ENCODE assay signal across 17 mouse cellular contexts in the genomic region with DNA sequence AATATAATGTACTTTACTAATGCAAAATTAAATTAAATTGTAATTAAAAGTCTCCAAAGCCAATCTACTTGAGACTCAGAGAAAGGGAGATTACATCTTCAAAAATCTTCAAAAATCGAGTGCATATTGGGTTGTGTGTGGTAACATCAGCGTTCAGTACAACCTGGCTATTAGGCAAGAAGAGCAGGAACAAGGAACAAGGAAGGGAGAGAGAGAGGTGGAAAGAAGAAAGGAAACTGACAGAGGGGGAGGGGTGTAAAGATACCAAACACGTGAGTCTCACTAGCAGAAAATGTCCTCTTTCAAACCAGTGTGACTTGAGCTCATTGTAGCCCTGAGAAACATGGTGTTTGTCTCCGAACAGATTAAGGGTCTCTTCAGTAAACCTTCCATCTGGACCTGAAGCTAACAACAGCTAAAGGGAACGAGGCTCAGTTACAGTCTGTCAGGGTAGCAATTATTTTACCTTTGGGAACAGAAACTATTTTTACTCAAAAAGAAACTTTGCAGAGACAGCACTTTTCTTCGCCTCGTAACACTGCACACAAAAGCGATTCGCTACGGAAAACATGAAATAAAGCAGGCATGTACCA.
DNase-seq lines count a peak whose midpoint lies in the region; ATAC-seq lines count a peak whose summit lies in the region.
"Had no signal": no experiment of that assay in that cellular context is flagged by ENCODE, and none has a peak within 500 bp of the region (broad histone marks: within the 10 kb centered on the region; RNA-seq: fewer than 3 reads in every experiment).

No protein-coding gene starts in this region.

- H3K4me1 ChIP-seq in hindbrain, embryonic 10.5 days (replicated peaks): peaks cover 44% of the 10 kb centered on the region
- H3K4me1 ChIP-seq in hindbrain, embryonic 13.5 days (replicated peaks): peaks cover 9% of the 10 kb centered on the region
- peaks cover 10% of the 10 kb centered on the region for H3K4me1 ChIP-seq in neural tube, embryonic 13.5 days (replicated peaks)
- H3K4me1 ChIP-seq in forebrain, embryonic 10.5 days: peaks cover 48% of the 10 kb centered on the region
- H3K4me1 ChIP-seq: stomach, embryonic 15.5 days had no signal

- H3K27me3 ChIP-seq in hindbrain, embryonic 10.5 days (ENCODE audit: insufficient read depth, poor library complexity, severe bottlenecking): no peaks in the 10 kb centered on the region
- no peaks in the 10 kb centered on the region for H3K27me3 ChIP-seq in hindbrain, embryonic 13.5 days
- 0 out of 2 replicates have a peak, but pooled peaks cover 3% of the 10 kb centered on the region for H3K27me3 ChIP-seq in neural tube, embryonic 13.5 days
- peaks cover 6% of the 10 kb centered on the region for H3K27me3 ChIP-seq in forebrain, embryonic 10.5 days (ENCODE audit: poor library complexity, severe bottlenecking)
- H3K27me3 ChIP-seq: stomach, embryonic 15.5 days had no signal

- no peak for ATAC-seq in hindbrain, embryonic 13.5 days (ENCODE audit: low FRiP score)
- no peak; the same call in 1 of the 2 replicates for ATAC-seq in neural tube, embryonic 13.5 days (ENCODE audit: low read depth)
- ATAC-seq: hindbrain, postnatal 0 days had no signal

- no peaks in the 10 kb centered on the region for H3K9me3 ChIP-seq in hindbrain, embryonic 10.5 days
- no peaks in the 10 kb centered on the region for H3K9me3 ChIP-seq in hindbrain, embryonic 13.5 days
- no peaks in the 10 kb centered on the region for H3K9me3 ChIP-seq in neural tube, embryonic 13.5 days
- H3K9me3 ChIP-seq in forebrain, embryonic 10.5 days: no peaks in the 10 kb centered on the region
- H3K9me3 ChIP-seq: stomach, embryonic 15.5 days had no signal

- no peak for DNase-seq in hindbrain, embryonic 10.5 days (ENCODE audit: low spot score)
- DNase-seq in neural tube, embryonic 10.5 days (ENCODE audit: extremely low spot score, low spot score): no peak
- DNase-seq in induced T-regulatory cell, adult 2 months (ENCODE audit: low read depth): peak; percentile 23
- DNase-seq in urinary bladder, postnatal 4 days (ENCODE audit: low spot score in 2 of 2): no peak
- DNase-seq in forebrain, embryonic 10.5 days (ENCODE audit: extremely low spot score, low spot score): no peak
- DNase-seq: adrenal gland, postnatal 10 days; cerebellum, postnatal 14 days; kidney, postnatal 36 days; layer of hippocampus, postnatal 36 days; lung, postnatal 10 days; thymus, postnatal 36 days had no signal

- no peak overlapping the region for H3K4me2 ChIP-seq in hindbrain, embryonic 13.5 days
- peak overlapping the region; percentile 9; the same call in 1 of the 2 replicates for H3K4me2 ChIP-seq in neural tube, embryonic 13.5 days
- H3K4me2 ChIP-seq: liver, embryonic 11.5 days; stomach, embryonic 15.5 days had no signal

- no peaks in the 10 kb centered on the region for H3K36me3 ChIP-seq in hindbrain, embryonic 10.5 days
- H3K36me3 ChIP-seq in hindbrain, embryonic 13.5 days: no peaks in the 10 kb centered on the region
- no peaks in the 10 kb centered on the region for H3K36me3 ChIP-seq in neural tube, embryonic 13.5 days
- H3K36me3 ChIP-seq in forebrain, embryonic 10.5 days (replicated peaks): no peaks in the 10 kb centered on the region
- H3K36me3 ChIP-seq: stomach, embryonic 15.5 days had no signal

- peak overlapping the region; percentile 45; the same call in 1 of the 2 replicates for H3K27ac ChIP-seq in hindbrain, embryonic 10.5 days
- H3K27ac ChIP-seq in hindbrain, embryonic 13.5 days: no peak overlapping the region
- no peak overlapping the region for H3K27ac ChIP-seq in neural tube, embryonic 13.5 days (replicated peaks)
- H3K27ac ChIP-seq in forebrain, embryonic 10.5 days: no peak overlapping the region
- H3K27ac ChIP-seq: hindbrain, postnatal 0 days; stomach, embryonic 15.5 days had no signal

- no peak overlapping the region for H3K4me3 ChIP-seq in hindbrain, embryonic 10.5 days
- no peak overlapping the region for H3K4me3 ChIP-seq in hindbrain, embryonic 13.5 days
- H3K4me3 ChIP-seq in neural tube, embryonic 13.5 days: no peak overlapping the region
- H3K4me3 ChIP-seq in forebrain, embryonic 10.5 days: no peak overlapping the region
- H3K4me3 ChIP-seq: erythroblast, embryonic 14.5 days; stomach, embryonic 15.5 days had no signal

- WGBS in hindbrain, embryonic 10.5 days: 72% methylated on average over 10 of the region's 10 CpGs
- 65% methylated on average over 10 of the region's 10 CpGs for WGBS in hindbrain, embryonic 13.5 days
- 56% methylated on average over 10 of the region's 10 CpGs for WGBS in neural tube, embryonic 13.5 days
- 75% methylated on average over 10 of the region's 10 CpGs for WGBS in forebrain, embryonic 10.5 days

- H3K9ac ChIP-seq in hindbrain, embryonic 13.5 days: no peak overlapping the region
- H3K9ac ChIP-seq in neural tube, embryonic 13.5 days: no peak overlapping the region
- H3K9ac ChIP-seq: stomach, embryonic 15.5 days had no signal
